Mouse (Mus musculus): Measurements from ENCODE around the gene Gm10775.

GRCm38 (mm10) chr13:65241627-65242318 lies 17.6 kb upstream of the Gm10775 start:
- TF ChIP-seq POLR2A (IDR thresholded peaks at IDR 0.05; ENCODE audit: extremely low read depth, insufficient read depth, low read length): no peak
- no peak for TF ChIP-seq CTCF (IDR thresholded peaks at IDR 0.05; ENCODE audit: low read depth, low read length)

Data from liver, adult 2 months (tissue).